In the genomic region with DNA sequence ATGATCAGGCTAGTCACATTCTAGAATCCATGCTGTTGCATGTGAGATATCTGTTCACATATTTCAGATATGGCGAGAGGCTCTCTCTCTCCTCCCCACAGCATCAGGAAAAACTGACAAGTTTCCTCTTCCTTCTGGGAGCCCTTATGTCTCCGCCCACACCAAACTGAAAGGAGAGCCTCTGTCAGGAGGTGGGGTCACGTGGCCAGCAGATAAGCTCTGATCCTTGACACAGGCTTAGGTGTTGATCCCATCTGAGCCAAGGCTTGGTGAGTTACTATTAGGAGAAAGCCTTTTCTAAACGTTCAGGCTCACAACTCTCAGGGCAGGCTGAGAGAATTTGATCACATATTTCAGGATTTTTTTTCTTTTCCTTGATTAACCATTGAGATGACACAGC, we compare ENCODE assay signal across 18 mouse cellular contexts.
DNase-seq lines count a peak whose midpoint lies in the region; ATAC-seq and TF ChIP-seq lines count a peak whose summit lies in the region.
"Had no signal": no experiment of that assay in that cellular context is flagged by ENCODE, and none has a peak within 500 bp of the region (broad histone marks: within the 10 kb centered on the region; RNA-seq: fewer than 3 reads in every experiment).

No protein-coding gene starts in this region.

- ATAC-seq in heart, embryonic 11.5 days (replicated peaks; ENCODE audit: insufficient number of reproducible peaks, low FRiP score, low TSS enrichment) = 0 out of 2 replicates have a peak, but pooled peaks have one; percentile 26
- peak; percentile 79 for ATAC-seq in intestine, embryonic 16.5 days
- no peak for ATAC-seq in megakaryocyte-erythroid progenitor cell, adult 5-6 weeks (replicated peaks; ENCODE audit: low FRiP score, low TSS enrichment, poor library complexity, severe bottlenecking)
- ATAC-seq: activated CD4-positive, CD25-positive, alpha-beta regulatory T cell, adult 4 months; hindbrain, postnatal 0 days had no signal

- H3K27ac ChIP-seq in heart, embryonic 11.5 days (ENCODE audit: low read depth, low read length) = no peak overlapping the region
- no peak overlapping the region for H3K27ac ChIP-seq in intestine, embryonic 16.5 days (ENCODE audit: low read length)
- H3K27ac ChIP-seq: forebrain, embryonic 12.5 days; hindbrain, postnatal 0 days; neural tube, embryonic 12.5 days; stomach, embryonic 15.5 days had no signal

- TF ChIP-seq CTCF in brain, embryonic 14.5 days (IDR thresholded peaks at IDR 0.05; ENCODE audit: borderline replicate concordance, extremely low read depth, insufficient read depth, insufficient read length) = no peak

- no peak overlapping the region for H3K4me3 ChIP-seq in heart, embryonic 11.5 days (ENCODE audit: low read depth, low read length)
- H3K4me3 ChIP-seq in intestine, embryonic 16.5 days (ENCODE audit: low read length) = no peak overlapping the region
- H3K4me3 ChIP-seq: forebrain, embryonic 12.5 days; neural tube, embryonic 12.5 days; stomach, embryonic 15.5 days had no signal

- H3K36me3 ChIP-seq in heart, embryonic 11.5 days (ENCODE audit: control insufficient read depth, insufficient read depth, low read length) = no peaks in the 10 kb centered on the region
- no peaks in the 10 kb centered on the region for H3K36me3 ChIP-seq in intestine, embryonic 16.5 days (ENCODE audit: control insufficient read depth, insufficient read depth, low read length)
- H3K36me3 ChIP-seq: forebrain, embryonic 12.5 days; neural tube, embryonic 12.5 days; stomach, embryonic 15.5 days had no signal

- H3K4me1 ChIP-seq in heart, embryonic 11.5 days (ENCODE audit: control insufficient read depth, insufficient read depth, low read length) = peaks cover 4% of the 10 kb centered on the region; the same call in 1 of the 2 replicates
- H3K4me1 ChIP-seq in intestine, embryonic 16.5 days (ENCODE audit: control insufficient read depth, insufficient read depth, low read length) = no peaks in the 10 kb centered on the region
- H3K4me1 ChIP-seq: forebrain, embryonic 12.5 days; neural tube, embryonic 12.5 days; stomach, embryonic 15.5 days had no signal

- H3K9me3 ChIP-seq in heart, embryonic 11.5 days (replicated peaks; ENCODE audit: control insufficient read depth, low read length) = no peaks in the 10 kb centered on the region
- H3K9me3 ChIP-seq in intestine, embryonic 16.5 days (ENCODE audit: control insufficient read depth, low read length) = no peaks in the 10 kb centered on the region
- H3K9me3 ChIP-seq: forebrain, embryonic 12.5 days; neural tube, embryonic 12.5 days; stomach, embryonic 15.5 days had no signal

- WGBS in heart, embryonic 11.5 days (ENCODE audit: insufficient replicate concordance) = 14% methylated on average over 4 of the region's 4 CpGs
- 24% methylated on average over 4 of the region's 4 CpGs for WGBS in intestine, embryonic 16.5 days

- DNase-seq in heart, postnatal 4 days = no peak
- DNase-seq in 416B (ENCODE audit: low read depth) = peak; percentile 53
- peak; percentile 22 for DNase-seq in brain, embryonic 14.5 days (ENCODE audit: low read depth)
- DNase-seq in gastrocnemius, adult 8-10 months (ENCODE audit: low spot score in 2 of 2) = no peak
- no peak for DNase-seq in testis, postnatal 10 days (ENCODE audit: low spot score)
- DNase-seq: cerebellum, postnatal 36 days; heart, adult 11 months; heart, postnatal 14 days; lung, embryonic 14.5 days; thymus, postnatal 25 days had no signal

- no peak for TF ChIP-seq POLR2A in brain, embryonic 14.5 days (IDR thresholded peaks at IDR 0.05; ENCODE audit: borderline replicate concordance, extremely low read depth, insufficient read depth, insufficient read length, poor library complexity, severe bottlenecking)

- no peaks in the 10 kb centered on the region for H3K27me3 ChIP-seq in heart, embryonic 11.5 days (ENCODE audit: control insufficient read depth, insufficient read depth, low read length)
- no peaks in the 10 kb centered on the region for H3K27me3 ChIP-seq in intestine, embryonic 16.5 days (replicated peaks; ENCODE audit: control insufficient read depth, insufficient read depth, low read length)
- H3K27me3 ChIP-seq: forebrain, embryonic 12.5 days; neural tube, embryonic 12.5 days; stomach, embryonic 15.5 days had no signal

- no peak overlapping the region for H3K9ac ChIP-seq in heart, embryonic 11.5 days (ENCODE audit: low read depth, low read length)
- H3K9ac ChIP-seq in intestine, embryonic 16.5 days (ENCODE audit: low read depth, low read length) = no peak overlapping the region
- H3K9ac ChIP-seq: forebrain, embryonic 12.5 days; lung, embryonic 14.5 days; neural tube, embryonic 12.5 days; stomach, embryonic 15.5 days had no signal

- no peak overlapping the region for H3K4me2 ChIP-seq in heart, embryonic 11.5 days
- H3K4me2 ChIP-seq in intestine, embryonic 16.5 days (ENCODE audit: low read depth, low read length) = no peak overlapping the region
- H3K4me2 ChIP-seq: forebrain, embryonic 12.5 days; lung, embryonic 14.5 days; neural tube, embryonic 12.5 days; stomach, embryonic 15.5 days had no signal

Comparison
In these comparisons a context has a peak if more than half of its experiments do, and no peak if none do; other contexts are left out.
1. DNase-seq: peak in 416B (single experiment) and brain, embryonic 14.5 days (single experiment); none in heart, postnatal 4 days (single experiment), gastrocnemius, adult 8-10 months (0 of 2) and testis, postnatal 10 days (single experiment).